Mouse (Mus musculus) kidney, postnatal 10 days (tissue): ENCODE data around the gene Nup85.
"Not testable (repeated sequence)": the region's sequence is repeated elsewhere in the genome, so short reads cannot be mapped to it uniquely, and the experiment has no call there.

Experiments used
- DNase-seq: peaks from one replicate; pipeline ENCODE4 v3.0.0; 2021; ENCODE audit warnings: mixed read lengths

The Nup85 gene

DNA sequence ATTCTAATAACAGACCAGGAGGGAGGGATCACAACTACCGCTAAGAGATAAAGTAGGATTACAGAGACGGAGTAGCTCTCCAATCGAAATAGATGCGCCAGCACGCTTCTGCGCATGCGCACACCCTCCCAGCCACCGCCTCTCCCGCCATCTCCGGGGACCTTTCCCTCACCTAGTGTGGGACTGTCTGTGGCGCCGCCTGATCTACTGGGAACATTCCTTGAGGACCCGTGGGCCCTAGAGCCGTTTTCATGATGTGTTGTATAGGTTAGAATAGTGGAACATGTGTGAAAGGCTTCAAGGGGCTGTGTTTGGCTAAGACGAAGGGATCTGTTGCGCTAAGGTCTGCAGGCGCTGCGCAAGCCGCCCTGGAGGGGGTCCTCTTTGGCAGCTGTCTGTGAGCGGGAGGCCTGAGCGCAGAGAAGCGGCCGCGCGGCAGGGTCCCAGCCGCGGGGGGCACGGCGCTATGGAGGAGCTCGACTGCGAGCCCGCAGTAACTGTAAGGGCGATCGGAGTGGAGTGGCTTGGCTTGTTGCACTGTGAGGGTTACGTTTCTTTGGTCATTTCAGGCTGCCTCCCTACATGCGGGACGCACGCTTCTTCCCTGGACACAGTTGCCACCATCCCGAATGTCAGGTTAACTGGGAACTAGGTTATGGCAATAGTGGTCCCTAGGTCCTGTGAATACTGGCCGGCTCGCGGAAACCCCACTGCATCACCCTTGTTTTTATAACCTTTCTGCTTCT lies at the start of gene Nup85:
Nup85 (plus strand) TSS at position 371 of the 746 bp plus-strand sequence.
- DNase-seq: peak; percentile 99

DNA sequence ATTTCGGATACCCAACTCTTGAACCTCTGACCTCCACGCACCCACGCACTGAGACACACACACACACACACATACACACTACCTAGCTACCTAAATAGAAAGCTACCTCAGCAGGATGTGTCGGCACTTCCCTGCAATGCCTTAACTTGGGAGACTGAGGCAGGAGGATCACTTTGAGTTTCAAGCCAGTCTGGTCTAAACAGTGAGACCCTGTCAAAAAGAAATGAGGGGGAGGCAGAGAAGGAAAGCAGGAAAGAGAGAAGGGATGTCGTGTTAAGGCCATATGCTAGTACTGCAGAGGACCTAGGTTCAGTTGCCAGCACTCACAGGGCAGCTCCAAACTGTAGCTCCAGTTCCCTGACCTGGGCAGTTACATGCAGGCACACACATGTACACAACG lies 49.2 kb upstream of the Nup85 start:
- DNase-seq: no peak

DNA sequence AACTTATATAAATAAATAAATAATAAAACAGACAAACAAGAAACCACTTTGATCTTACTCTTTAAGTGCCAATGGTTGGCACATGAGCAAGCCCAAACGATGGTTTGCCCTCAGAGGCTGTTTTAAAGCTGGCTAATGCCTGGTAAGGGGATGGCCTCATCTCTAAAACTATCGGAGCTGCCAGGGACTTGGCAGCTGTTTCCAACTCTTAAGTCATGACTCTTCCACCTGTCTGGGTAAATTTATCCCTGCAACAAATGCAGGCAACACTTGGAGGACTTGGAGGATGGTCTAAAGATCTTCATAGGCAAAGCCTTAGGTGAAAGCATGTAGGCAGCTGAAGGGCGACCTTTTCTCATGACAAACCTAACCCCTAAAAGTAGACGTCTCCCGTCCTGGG lies 47.3 kb upstream of the Nup85 start:
- DNase-seq: no peak

DNA sequence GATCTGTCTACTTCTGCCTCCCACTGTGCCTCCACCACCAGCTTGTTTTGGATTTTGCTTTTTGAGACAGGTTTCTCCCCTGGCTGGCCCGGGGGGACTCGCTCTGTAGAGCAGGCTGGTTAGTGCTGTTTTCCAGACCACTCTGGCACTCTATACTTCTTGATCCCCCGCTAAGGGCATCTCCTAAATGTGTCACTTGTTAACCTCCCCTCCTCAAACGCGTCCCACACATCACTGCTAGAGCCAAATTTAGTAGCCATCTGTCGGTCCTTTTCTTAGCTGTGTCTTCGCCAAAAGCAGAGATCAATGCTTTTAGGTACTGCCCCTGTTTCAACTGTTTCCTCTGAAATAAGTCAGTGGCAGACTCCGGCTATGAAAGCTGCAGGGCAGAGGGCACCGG lies 45.5 kb upstream of the Nup85 start:
- no peak for DNase-seq

DNA sequence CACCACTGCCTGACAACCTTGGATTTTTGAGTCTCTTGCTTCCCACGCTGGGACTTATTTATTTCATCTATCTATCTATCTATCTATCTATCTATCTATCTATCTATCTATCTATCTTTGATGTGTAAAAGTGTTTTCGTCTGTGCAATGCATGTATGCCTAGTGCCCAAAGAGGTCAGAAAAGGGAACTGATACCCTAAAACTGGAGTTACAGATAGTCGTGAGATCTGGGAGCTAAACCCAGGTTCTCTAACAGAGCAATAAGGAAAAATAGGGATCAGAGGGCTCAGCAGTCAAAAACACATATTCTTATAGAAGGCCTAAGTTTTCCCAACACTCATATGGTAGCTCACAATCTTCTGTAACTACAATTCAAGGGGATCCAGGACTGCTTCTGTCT lies 44.7 kb upstream of the Nup85 start:
- DNase-seq: no peak

DNA sequence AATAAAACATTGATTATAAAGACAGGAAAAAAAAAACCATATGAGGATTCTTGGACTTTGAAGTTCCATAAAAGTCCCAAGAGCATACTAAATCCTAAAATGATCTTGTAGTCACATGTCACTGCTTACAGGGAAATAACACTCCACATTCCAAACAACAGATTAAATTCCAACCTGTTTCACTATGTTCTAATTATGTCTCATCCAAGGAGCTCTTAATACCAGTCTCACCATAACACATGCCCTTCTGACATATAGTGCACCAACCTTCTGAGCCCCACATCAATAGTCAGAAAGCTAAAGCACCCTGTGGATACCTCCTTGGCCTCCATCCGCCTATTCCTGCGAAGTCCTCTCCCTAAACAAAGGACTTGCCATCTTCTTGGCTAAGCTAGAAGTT lies 44.0 kb upstream of the Nup85 start:
- no peak for DNase-seq

DNA sequence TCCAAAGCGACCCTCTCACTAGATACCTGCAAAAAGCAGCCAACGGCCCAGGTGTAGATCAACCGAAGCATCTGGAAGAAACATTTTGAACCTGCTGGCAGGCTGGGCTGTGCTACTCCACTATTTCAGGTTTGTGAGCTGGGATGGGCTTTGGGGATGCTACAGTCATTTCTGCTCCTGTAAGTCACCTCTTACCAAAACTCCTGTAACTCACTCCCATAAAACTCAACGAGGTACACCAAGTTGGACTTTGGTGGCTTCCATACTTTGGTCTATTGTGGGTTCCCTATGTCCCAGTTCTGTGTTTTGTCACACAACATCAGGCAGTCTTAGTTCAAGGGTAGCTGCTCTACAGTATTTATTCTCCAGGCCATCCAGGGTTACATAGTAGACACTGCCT lies 43.2 kb upstream of the Nup85 start:
- DNase-seq: no peak

DNA sequence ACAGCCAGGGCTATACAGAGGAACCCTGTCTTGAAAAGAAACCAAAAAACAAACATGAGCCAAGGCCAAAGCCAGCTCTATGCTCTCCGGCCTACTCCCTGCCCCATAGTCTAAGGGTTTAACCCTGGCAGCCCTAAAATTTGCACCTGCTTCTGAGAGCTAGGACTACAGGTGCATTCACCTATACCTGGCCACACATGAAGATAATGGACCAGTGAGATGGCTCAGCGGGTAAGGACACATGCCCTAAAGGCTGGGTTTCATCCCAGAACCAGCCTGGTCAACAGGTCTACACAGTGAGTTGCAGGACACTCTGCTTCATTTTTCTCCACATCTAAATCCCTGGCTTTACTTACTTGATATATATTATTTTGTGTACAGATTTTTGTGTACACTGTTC lies 42.0 kb upstream of the Nup85 start:
- DNase-seq: no peak

DNA sequence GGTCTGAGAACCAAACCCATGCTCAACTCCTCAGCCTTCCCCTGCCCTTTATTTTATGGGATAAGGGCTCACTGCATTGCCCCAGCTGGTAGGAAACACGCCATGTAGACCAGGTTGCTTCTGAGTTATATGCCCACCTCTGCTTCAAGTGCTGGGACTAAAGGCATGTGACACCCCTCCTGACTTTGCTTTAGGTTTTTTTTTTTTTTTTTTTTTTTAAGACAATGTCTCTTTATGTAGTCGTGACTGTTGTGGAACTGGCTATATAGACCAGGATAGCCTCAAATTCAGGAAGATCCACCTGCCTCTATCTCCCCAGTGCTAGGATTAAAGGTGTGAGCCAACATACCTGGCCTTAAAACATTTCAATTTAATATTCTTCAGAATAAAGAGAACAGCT lies 41.5 kb upstream of the Nup85 start:
- DNase-seq: no peak

DNA sequence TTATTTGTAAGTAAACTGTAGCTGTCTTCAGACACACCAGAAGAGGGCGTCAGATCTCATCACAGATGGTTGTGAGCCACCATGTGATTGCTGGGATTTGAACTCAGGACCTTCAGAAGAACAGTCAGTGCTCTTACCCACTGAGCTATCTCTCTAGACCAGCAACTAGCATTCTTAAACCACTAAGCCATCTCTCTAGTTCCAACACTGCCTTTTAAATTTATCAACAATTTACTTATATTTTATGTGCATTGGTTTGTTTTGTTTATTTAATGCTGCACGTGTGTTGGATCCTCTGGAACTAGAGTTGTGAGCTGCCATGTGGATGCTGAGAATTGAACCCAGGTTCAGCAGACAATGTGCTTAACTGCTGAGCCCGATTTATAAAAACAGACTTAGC lies 37.8 kb upstream of the Nup85 start:
- DNase-seq: not testable (repeated sequence)

DNA sequence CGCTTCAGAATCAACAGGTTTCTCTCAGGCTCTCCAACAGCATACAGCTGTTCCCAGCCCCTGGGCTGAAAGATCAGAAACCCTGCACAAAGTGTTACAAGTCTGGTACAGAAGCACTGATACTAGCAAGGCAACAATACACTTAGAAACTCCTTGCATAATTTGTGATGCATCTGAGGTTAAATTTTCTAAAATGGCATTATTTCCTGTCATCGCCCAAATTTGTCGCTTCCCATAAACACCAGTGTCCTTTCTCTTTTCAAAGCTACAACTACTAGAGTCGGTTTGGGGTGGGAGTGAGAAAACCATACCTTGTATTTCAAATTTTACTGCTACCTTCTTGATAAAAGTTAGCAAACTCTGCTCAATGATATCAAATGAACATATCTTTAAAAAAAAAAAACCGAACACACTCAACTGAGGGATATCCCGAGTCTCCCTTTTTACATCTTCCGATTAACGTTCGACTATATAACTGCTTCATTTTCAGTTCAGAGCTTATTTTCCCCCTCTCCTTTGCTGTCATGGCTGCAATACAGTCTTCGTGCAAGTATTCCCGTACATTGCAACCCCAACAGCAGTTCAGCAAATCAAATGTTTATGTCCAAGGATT lies 29.4 kb upstream of the Nup85 start:
- DNase-seq: no peak

DNA sequence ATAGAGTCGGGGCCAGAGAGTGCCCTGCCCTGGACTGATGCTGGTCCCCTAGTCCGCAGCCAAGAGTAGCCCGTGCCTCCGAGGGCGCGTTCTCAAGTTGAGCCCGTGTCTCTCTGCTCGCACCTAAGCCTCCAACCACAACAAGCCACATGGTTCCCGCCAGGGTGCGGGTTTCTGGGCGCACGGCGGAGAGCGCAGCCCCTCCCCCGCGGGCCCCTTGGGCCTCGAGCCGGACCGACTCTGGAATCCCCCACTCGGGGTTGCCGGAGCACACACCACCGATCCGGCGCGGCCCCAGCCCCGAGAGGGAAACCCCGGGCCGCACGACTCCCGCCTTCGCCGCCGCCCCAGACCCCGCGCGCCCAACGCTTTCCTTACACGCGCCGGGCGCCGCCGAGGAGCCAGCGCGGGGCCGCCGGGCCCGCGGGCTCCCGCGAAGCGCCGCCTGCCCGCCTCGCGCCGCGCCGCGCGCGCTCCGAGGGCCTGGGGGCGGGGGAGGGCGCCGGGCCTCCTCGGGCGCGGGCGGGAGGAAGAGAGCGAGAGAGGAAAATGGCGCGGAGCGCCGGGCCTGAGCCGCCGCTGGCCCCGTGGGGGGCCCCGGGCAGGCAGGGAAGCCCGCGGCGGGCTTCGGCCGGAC lies 28.7 kb upstream of the Nup85 start:
- DNase-seq: peak; percentile 83

DNA sequence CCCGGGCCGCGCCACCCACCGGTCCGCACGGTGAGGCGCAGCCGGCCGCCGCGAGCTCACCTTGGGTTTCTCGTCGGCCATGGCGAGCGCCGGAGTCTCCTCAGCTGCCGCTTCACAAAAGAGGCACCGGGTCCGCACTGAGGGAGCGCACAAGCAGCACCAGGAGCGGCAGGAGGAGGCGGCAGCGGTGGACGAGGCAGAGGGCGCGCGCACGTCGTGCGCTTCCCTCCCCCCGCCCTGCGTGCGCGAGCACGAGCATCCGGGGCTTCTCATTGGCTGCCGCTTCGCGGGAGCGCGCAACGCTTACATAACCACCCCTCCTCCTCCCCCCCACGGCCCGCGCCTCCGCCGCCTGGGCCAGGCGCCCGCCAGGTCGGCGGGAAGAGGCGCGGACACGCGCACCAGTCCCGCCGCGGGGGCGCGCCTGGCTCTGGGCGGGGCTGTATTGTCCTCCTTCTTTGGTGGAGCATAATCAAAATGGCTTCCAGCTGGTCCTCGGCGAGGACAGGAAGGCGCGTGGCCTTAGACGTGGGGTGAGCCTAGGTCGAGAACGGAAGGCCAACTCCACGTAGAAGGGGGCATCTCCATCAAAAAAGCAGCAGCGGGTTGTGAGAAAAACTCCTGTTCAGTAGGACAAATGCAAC lies 28.1 kb upstream of the Nup85 start, which contains the start of gene Sumo2:
Sumo2 (minus strand) TSS at position 239 of the 644 bp plus-strand sequence.
- DNase-seq: peak; percentile 99

DNA sequence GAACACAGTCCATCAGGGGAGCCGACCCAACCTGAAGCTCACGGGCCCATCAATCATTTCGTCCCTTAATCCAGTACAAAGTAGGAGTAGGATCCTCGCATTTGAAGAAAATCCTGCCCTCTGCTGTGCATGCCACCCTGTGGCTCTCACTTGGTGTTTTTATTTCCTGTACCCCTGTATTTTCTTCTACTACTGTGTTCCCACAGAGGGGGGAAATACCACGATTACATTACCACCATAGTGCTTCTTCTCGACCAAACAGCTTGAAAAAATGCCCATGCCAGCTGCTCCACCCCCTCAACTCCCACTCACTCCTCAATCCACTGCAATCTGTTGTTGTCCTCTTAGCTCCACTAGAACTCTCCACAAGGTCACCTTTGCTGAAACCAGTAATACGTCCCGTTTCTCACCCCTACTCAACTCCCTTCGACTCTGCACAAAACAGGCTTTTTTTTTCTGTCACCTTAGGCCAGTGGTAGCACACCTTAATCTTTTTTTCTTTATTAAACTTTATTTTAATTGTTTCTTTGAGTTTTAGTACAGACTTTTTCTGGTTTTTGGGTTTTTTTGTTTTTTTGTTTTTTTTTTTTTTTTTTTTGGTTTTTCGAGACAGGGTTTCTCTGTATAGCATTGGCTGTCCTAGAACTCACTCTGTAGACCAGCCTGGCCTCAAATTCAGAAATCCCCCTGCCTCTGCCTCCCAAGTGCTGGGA lies 27.2 kb upstream of the Nup85 start:
- peak; percentile 28 for DNase-seq

DNA sequence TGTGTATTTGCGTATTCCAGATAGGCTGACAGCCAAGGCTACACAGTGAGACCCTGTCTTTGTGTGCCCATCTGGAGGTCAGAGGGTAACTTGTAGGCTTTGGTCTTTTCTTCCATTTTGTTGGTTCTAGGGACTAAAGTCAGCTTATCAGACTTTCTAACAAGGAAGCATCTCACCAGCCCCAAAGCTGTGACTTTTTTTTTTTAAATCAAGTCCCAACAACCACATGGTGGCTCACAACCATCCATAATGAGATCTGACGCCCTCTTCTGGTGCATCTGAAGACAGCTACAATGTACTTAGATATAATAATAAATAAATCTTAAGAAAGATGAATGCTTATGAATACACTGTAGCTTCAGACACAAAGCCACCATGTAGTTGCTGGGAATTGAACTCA lies 26.2 kb upstream of the Nup85 start:
- no peak for DNase-seq

DNA sequence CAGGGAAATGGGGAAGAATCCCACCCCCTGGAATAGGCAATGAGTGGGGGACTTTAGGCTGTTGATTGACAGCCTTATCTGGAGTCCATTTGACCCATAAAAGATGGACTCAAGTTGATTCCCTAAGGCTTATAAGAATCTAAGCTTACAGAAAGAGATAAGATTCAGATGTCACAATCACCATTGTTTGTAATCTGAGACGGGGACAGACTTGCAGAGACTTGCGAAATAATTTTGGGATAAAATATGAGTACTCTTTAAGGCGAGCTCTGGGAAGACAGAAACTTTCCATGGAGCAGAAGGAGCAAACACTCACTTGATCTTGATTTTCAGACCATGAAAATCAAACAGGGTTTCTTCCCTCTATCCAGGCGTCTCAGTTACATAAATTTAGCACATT lies 20.7 kb upstream of the Nup85 start:
- DNase-seq: no peak

DNA sequence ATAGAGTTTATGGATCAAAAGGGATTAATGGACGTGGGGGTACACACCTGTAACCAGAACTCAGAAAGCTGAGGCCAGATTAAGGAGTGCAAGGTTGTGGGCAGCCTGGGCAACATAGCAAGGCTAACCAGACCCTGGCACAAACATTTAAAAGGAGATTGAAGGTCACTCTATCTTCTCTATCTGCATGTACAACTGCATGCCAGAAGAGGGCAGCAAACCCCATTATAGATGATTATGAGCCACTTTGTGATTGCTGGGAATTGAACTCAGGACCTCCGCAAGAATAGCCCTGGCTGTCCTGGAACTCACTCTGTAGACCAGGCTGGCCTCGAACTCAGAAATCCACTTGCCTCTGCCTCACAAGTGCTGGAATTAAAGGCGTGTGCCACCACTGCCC lies 11.5 kb upstream of the Nup85 start:
- DNase-seq: peak; percentile 14

DNA sequence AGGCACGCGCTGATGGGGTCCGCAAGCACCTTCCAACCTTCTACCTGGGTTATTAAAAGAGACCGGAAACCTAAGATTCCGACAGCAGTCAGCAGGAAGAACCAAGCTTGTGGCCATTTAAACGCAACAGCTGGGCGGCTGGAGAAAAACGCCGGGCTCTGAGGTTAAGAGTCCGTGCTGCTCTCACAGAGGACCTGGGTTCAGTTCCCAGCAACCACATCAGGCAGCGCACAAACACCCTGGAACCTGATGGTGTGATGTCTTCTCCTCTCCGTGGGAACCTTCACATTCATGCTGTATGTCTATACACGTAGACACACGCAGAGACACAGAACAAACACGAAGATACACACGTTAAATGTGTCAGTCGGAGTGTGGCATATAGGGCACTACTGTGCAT lies 8.5 kb upstream of the Nup85 start:
- no peak for DNase-seq

DNA sequence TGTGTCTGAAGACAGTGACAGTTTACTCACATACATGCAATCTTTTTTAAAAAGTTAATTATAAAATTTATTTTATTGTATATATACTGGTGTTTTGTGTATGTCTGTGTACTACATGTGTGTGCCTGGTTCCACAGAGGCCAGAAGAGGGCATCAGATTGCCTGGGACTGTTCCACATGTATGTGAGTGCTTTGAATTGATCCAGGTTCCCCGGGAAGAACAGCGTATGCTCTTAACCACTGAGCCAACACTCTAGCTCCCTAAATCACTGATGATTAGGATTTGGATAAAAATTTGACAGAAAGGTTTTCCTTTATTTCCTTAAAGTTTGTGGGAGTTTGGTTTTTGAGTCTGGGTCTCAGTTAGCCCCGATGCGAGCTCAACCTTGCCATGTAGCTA lies 828 bp upstream of the Nup85 start:
- DNase-seq: no peak

DNA sequence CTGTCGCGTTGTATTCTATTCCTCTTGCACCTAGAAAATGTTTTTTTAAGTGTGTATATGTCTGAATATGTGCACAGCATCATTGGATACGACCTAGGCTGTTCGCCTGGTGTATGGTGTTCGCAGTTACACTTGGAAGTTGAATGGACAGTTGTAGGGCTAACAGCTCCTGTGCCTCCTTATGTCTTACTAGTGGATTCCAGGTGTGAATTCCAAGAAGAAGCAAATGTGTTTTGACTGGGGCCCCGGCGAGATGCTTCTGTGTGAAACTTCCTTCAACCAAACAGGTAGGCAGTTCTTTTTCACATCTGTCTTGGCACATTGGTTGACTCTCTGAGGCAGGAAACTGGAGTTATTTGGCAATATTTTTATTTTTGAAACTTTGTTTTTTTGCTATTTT lies 727 bp downstream of the Nup85 start:
- no peak for DNase-seq

DNA sequence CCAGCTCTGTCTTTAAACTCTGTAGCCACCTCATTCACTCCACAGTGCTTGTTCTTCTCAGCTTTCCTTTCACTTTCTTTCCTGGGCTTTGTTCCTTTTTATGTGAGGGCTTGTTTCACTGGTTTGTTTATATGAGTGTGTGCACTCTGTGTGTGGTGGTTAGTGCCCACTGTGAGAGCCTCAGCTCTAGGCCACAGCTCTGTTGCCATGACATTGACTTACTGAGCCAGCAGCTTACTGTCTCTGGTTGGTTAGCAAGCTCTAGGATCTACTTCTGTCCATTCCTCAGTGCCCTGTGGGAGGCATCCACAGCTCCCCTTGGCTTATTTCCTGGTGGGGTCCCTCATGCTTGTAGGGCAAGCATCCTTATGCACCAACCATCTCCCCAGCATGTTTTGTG lies 14.8 kb downstream of the Nup85 start:
- no peak for DNase-seq

DNA sequence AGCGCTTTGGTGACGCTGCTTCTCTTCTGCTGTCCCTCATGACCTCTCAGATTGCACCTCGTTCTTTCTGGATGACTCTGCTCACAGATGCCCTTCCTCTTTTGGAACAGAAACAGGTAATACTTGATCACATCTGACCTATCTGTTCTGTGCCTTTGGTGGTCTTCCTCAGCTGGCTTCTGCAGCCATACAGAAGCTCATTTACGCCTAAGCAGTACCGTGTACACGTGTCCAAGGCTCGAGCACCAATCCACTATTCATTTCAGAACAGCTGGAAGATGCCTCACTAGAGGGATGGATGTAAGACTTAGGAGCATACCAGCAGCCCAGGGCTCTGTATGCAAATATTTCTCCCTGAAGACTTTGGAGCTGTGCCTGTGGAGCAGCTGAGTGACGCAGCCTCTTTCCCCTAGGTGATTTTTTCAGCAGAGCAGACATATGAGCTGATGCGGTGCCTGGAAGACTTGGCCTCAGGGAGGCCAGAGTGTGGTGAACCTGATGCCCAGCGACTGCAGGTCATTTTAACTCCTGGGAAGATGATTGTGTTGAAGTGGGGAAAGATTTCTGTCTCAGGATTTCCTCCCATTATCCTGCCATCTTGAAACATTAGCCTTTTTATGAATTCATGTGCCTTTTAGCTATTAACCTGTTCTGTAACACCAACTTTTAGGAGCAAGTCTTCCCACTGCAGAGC lies 18.8 kb downstream of the Nup85 start:
- DNase-seq: no peak
